Mouse (Mus musculus) midbrain, embryonic 11.5 days (tissue): ENCODE measurements around the gene Slco4a1. TPM values are rescaled to one million over a fixed set of nuclear protein-coding genes. Genes with fewer than 3 reads are reported as not detected.
A peak's percentile ranks its signal among the peaks of the same experiment; 100 is the strongest.

Experiments used
- ATAC-seq: fragments of 200-750 bp; cut with Nextera tagmentation; 2 replicates; pipeline ENCODE4 v1.8.0; 2017; ENCODE audit warnings: moderate TSS enrichment, moderate library complexity; ENCODE audit not compliant: low FRiP score
- DNase-seq: peaks from one replicate; pipeline ENCODE4 v3.0.0; 2015; ENCODE audit warnings: low spot score; ENCODE audit errors: missing footprints
- H3K27ac ChIP-seq: fragments of 300-500 bp; sonication (generic); 2 replicates; pipeline ENCODE4 v1.5.1; 2014; ENCODE audit warnings: low read depth, low read length
- H3K27me3 ChIP-seq: fragments of 300-500 bp; sonication (generic); 2 replicates; pipeline ENCODE4 v1.6.1; 2014; ENCODE audit warnings: mild to moderate bottlenecking, low read length, moderate library complexity, mixed read lengths; ENCODE audit not compliant: control insufficient read depth, insufficient read depth
- H3K36me3 ChIP-seq: fragments of 300-500 bp; sonication (generic); 2 replicates; pipeline ENCODE4 v1.6.1; 2014; ENCODE audit warnings: mild to moderate bottlenecking, low read length, moderate library complexity, mixed read lengths; ENCODE audit not compliant: control insufficient read depth, insufficient read depth
- H3K4me1 ChIP-seq: fragments of 300-500 bp; sonication (generic); 2 replicates; pipeline ENCODE4 v1.6.1; 2014; ENCODE audit warnings: low read length; ENCODE audit not compliant: control insufficient read depth, insufficient read depth
- H3K4me2 ChIP-seq: fragments of 300-500 bp; sonication (generic); 2 replicates; pipeline ENCODE4 v1.6.1; 2014; ENCODE audit warnings: mild to moderate bottlenecking, moderate library complexity
- H3K4me3 ChIP-seq: fragments of 300-500 bp; sonication (generic); 2 replicates; pipeline ENCODE4 v1.5.1; 2014; ENCODE audit warnings: low read depth, low read length
- H3K9ac ChIP-seq: fragments of 300-500 bp; sonication (generic); 2 replicates; pipeline ENCODE4 v1.6.1; 2014; ENCODE audit warnings: low read length
- H3K9me3 ChIP-seq: fragments of 300-500 bp; sonication (generic); 2 replicates; pipeline ENCODE4 v1.6.1; 2016; ENCODE audit warnings: low read length; ENCODE audit not compliant: control insufficient read depth
- WGBS: fragments of 180-500 bp; shearing (Covaris S2); extraction: QIAGEN DNeasy Blood & Tissue Kit; methylation state at CpG from one replicate; pipeline ENCODE4 v1.1.7; 2014; 5-methylcytosine and 5-hydroxymethylcytosine counted together
- polyA plus RNA-seq: library from polyadenylated mRNA; unstranded; fragments of >200 nt; fragmentation: Nextera tagmentation; extraction: Ambion mirVana; gene quantifications from 2 replicates; pipeline ENCODE4 v1.2.1, GENCODE M21; 2014

Slco4a1 gene
- polyA plus RNA-seq, 1 experiment from 2014 or later = 5.5 TPM

DNA sequence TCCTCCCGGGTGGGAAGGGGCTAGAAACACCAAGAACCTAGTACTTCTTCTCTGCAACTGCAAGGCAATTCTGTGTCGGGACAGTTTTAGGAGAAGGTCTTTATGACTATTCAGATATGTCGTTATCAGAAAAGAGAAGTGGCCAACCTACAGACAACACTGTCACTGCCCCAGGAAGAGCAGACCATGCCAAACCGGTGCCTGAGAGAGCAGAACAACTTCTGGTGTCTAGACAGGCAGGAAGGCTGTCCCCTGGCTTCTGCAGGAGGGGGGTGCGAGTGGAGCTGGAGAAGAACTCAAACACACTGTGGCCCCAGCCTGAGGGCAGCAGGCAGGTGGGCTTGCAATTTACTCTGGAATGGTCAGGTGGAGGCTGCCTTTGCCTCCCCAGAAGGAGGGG, 14.0 kb upstream of the Slco4a1 start:
- Histone ChIP-seq H3K9me3 (no peaks in the 10 kb centered on the region), H3K36me3 (no peaks in the 10 kb centered on the region), H3K9ac (no peak overlapping the region), H3K27ac (no peak overlapping the region), H3K27me3 (no peaks in the 10 kb centered on the region), H3K4me2 (no peak overlapping the region), H3K4me1 (peaks cover 5% of the 10 kb centered on the region), H3K4me3 (no peak overlapping the region)
- no peak for DNase-seq
- ATAC-seq = no peak
- 73% methylated on average over 5 of the region's 5 CpGs for WGBS

DNA sequence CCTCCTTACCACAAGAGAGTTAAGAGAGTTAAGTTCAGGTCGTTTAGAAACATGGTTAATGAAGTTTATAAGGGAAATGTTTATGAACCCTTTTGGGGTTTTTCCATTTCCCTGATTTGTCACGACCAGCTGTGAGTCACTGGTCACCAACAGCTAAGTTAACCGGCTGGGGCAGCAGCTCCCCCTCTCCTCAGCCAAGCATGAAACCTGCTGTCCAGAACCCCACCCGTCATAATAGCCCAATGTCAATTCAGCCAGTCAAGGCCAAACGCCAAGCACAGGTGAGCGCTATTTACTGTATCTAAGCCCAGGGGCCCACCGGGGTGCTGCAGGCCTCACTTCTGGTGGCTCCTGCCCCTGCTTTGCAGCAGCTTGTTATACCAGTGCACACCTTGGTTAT, 12.2 kb upstream of the Slco4a1 start:
- ATAC-seq = no peak
- Histone ChIP-seq H3K27ac (no peak overlapping the region), H3K9me3 (no peaks in the 10 kb centered on the region), H3K4me1 (peaks cover 5% of the 10 kb centered on the region), H3K36me3 (no peaks in the 10 kb centered on the region), H3K27me3 (no peaks in the 10 kb centered on the region), H3K9ac (no peak overlapping the region), H3K4me2 (no peak overlapping the region), H3K4me3 (no peak overlapping the region)
- DNase-seq = no peak
- WGBS = 69% methylated on average over 7 of the region's 7 CpGs

DNA sequence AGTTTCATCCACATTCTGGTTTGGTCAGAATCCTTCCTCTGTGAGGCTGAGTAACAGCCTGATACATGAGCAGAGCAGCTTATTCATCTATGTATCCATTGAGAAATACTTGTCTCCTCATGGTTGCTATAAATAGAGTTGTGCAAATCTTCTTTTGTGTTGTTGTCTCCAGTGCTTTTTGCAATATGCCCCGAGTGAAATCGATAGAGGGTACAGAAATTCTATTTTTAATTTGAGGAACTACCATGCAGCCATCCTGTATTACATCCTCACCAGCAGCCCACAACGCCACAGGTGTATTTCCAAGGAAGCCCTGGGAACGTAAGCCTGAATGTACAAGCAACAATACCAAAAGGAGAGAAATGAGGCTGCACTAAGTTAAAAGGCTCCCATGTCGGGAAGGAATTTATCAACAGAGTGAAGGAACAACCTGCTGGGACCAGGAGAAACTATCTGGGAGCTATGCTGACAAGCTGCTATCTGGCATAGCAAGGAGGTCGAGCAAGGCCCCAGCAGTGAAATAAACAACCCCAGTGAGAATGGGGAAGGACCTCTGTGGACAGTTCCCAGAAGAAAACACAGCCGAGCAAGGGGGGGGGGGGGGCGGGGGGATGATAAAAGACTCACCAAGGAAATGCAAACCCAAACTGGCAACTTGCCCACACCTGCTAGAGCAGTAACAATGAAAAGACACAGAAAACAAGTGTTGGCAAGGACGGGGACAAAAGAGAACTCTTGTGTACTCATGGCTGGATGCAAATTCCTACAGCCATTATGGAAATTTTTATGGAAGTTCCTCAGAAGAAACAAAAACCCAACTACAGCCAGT, 10.9 kb upstream of the Slco4a1 start:
- H3K36me3 ChIP-seq = no peaks in the 10 kb centered on the region
- ATAC-seq (no peak), DNase-seq (no peak)
- peaks cover 5% of the 10 kb centered on the region for H3K4me1 ChIP-seq
- H3K27ac ChIP-seq = no peak overlapping the region
- H3K9me3 ChIP-seq = no peaks in the 10 kb centered on the region
- WGBS = 64% methylated on average over 7 of the region's 9 CpGs
- H3K27me3 ChIP-seq = no peaks in the 10 kb centered on the region
- H3K4me3 ChIP-seq = no peak overlapping the region
- H3K9ac ChIP-seq = no peak overlapping the region
- H3K4me2 ChIP-seq = no peak overlapping the region

- Histone ChIP-seq H3K4me2 (no peak overlapping the region), H3K36me3 (no peaks in the 10 kb centered on the region), H3K9ac (no peak overlapping the region), H3K27me3 (no peaks in the 10 kb centered on the region), H3K4me3 (no peak overlapping the region), H3K27ac (no peak overlapping the region), H3K9me3 (no peaks in the 10 kb centered on the region), H3K4me1 (no peaks in the 10 kb centered on the region)
- ATAC-seq (no peak), DNase-seq (no peak)
- 90% methylated on average over 1 of the region's 1 CpGs for WGBS
These were observed 10.1 kb upstream of the Slco4a1 start for GRCm38 (mm10) chr2:180445962-180446361.

DNA sequence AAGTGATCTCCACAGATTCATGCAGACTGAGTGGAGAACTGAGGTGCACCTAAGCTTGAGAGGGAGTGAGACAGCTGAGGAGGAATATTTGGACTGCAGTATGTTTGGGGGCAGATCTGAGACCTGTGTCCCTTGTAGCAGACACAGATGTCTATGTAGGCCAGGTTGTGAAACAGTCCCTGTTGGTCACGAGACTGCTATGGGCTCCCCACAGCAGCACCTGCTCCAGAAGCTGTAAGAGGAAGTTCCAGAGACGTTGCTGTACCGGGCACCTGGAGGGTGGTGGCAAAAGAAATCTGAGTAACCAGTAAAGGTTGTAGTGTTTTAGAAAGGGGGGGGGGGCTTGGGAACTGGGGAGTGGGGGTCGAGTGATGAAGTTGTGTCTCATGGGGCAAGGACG, 7.0 kb upstream of the Slco4a1 start:
- H3K27me3 ChIP-seq = peaks cover 3% of the 10 kb centered on the region; the same call in 1 of the 2 replicates
- H3K4me1 ChIP-seq = no peaks in the 10 kb centered on the region
- no peak overlapping the region for H3K27ac ChIP-seq
- H3K4me2 ChIP-seq = no peak overlapping the region
- no peak overlapping the region for H3K4me3 ChIP-seq
- no peak for ATAC-seq
- DNase-seq = no peak
- H3K9me3 ChIP-seq = no peaks in the 10 kb centered on the region
- 64% methylated on average over 5 of the region's 5 CpGs for WGBS
- no peaks in the 10 kb centered on the region for H3K36me3 ChIP-seq
- no peak overlapping the region for H3K9ac ChIP-seq

GRCm38 (mm10) chr2:180450529-180450928, 5.5 kb upstream of the Slco4a1 start:
- H3K36me3 ChIP-seq = no peaks in the 10 kb centered on the region
- no peak for DNase-seq
- no peak for ATAC-seq
- H3K27ac ChIP-seq = no peak overlapping the region
- H3K27me3 ChIP-seq = peaks cover 5% of the 10 kb centered on the region; the same call in 1 of the 2 replicates
- no peak overlapping the region for H3K4me3 ChIP-seq
- H3K4me2 ChIP-seq = no peak overlapping the region
- H3K4me1 ChIP-seq = no peaks in the 10 kb centered on the region; the same call in 1 of the 2 replicates
- 83% methylated on average over 5 of the region's 5 CpGs for WGBS
- no peak overlapping the region for H3K9ac ChIP-seq
- H3K9me3 ChIP-seq = no peaks in the 10 kb centered on the region

DNA sequence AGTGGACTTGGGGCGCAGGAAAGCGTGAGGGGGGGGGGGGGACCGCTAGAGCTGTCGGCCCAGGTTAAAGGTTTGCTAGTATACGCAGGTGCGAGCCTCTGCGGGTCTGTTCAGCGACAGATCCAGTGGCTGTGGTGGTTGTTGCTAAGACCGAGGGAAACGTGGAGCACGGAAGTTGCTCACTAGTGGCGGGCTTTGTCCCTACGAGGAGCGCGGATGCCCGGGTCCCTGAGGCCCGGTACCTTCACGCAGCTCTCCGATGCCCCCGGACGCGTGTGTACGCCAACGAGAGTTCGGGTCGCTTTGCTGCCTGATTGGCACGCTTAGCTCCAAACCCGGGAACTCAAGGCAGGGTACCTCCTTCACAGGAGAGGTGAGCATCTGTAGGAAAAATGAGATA, 660 bp downstream of the Slco4a1 start:
- H3K9ac ChIP-seq = peak overlapping the region; percentile 61
- H3K4me1 ChIP-seq = peaks cover 9% of the 10 kb centered on the region
- H3K4me3 ChIP-seq = peak overlapping the region; percentile 59
- no peak overlapping the region for H3K27ac ChIP-seq
- H3K36me3 ChIP-seq = no peaks in the 10 kb centered on the region
- DNase-seq = peak; percentile 95
- peaks cover 24% of the 10 kb centered on the region for H3K27me3 ChIP-seq
- no peak for ATAC-seq
- under 1% methylated on average over 25 of the region's 28 CpGs for WGBS
- H3K9me3 ChIP-seq = no peaks in the 10 kb centered on the region
- H3K4me2 ChIP-seq = peak overlapping the region; percentile 96

DNA sequence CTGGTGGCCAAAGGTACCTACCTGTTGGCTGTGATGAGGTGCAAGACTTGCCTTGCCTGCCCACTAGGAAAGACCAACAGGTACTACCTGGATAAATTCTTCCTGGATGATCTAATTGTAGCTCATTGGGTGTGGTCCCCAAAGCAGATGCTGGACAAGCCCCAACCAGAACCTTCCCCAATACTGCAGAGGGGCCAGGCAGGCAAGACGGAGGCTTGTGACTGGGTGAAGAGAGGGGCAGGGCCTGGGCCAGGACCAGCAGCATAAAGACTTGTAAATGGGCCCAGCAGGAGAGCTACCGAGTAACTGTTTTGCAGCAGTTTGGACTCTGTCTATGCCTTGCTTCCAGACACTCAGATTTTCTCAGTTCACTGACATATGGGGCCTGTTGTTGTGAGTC, 1.6 kb downstream of the Slco4a1 start:
- H3K27ac ChIP-seq = no peak overlapping the region
- H3K9me3 ChIP-seq = no peaks in the 10 kb centered on the region
- DNase-seq = no peak
- no peaks in the 10 kb centered on the region for H3K36me3 ChIP-seq
- H3K4me1 ChIP-seq = peaks cover 9% of the 10 kb centered on the region
- H3K9ac ChIP-seq = no peak overlapping the region
- ATAC-seq = no peak
- peaks cover 24% of the 10 kb centered on the region for H3K27me3 ChIP-seq
- no peak overlapping the region for H3K4me3 ChIP-seq
- no peak overlapping the region for H3K4me2 ChIP-seq
- 29% methylated on average over 2 of the region's 2 CpGs for WGBS

GRCm38 (mm10) chr2:180459437-180459836, 3.4 kb downstream of the Slco4a1 start:
- Histone ChIP-seq H3K4me3 (no peak overlapping the region), H3K36me3 (no peaks in the 10 kb centered on the region), H3K9me3 (no peaks in the 10 kb centered on the region), H3K4me2 (no peak overlapping the region), H3K27me3 (peaks cover 21% of the 10 kb centered on the region), H3K27ac (no peak overlapping the region), H3K9ac (no peak overlapping the region), H3K4me1 (peaks cover 9% of the 10 kb centered on the region)
- no peak for DNase-seq
- 86% methylated on average over 4 of the region's 4 CpGs for WGBS
- ATAC-seq = no peak
